Mouse (Mus musculus): Measurements from ENCODE around the gene Nkx1-2. TPM values are rescaled to one million over a fixed set of nuclear protein-coding genes. Genes with fewer than 3 reads are reported as not detected.
A peak's percentile ranks its signal among the peaks of the same experiment; 100 is the strongest.

Nkx1-2 gene
- not detected in 2 replicates for polyA plus RNA-seq (2015; fragmentation: Nextera tagmentation; extraction: Ambion mirVana)

DNA sequence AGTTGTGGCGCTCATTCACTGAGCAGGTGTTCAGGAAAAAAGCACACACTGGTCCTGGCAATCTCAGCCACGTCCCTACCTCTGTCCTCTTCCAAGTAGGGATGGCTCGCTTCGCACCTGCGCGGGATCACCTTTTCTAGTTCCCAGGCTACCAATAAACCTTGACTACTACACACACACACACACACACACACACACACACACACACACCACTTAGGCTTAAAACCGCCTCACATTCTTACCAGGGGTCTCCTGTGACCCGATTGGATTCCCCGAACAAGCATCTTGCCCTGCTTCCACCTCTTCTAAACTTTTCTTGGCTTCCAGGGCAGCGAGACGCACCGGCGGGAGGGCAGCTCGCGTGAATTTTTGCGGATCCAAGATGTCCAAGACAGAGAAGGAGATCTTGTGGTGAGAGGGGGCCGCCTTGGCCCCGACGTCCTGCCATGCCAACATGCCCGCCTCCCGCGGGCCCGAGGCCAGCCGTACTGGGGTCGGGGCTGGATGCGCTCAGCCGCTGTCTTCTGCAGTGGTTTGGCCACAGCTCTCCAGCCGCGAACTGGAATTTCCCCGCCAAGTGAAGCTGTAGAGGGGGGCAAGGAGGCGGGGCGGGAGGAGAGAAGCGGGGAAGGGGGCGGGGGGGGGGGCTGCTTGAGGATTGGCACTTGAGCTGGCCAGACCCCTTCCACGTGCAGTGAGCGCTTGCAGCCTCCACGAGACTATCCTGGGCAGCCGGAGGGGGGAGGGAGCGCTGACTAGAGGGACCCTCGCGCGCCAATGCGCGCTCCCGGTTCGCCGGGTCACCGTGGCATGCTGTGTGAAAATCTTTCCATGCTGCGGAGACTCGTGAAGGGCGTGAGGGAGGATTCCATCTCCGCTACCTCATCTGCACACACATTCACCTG, at the start of gene Nkx1-2:
Nkx1-2 (minus strand) TSS at position 567 of the 905 bp plus-strand sequence.
- peak within 1 kb of the TSS; percentile 73 for H3K4me2 ChIP-seq
- no peak within 1 kb of the TSS for H3K27ac ChIP-seq
- peaks cover 96% of the 10 kb centered on the region for H3K27me3 ChIP-seq
- H3K4me1 ChIP-seq: peaks cover 29% of the 10 kb centered on the region
- peak within 1 kb of the TSS; percentile 40 for H3K4me3 ChIP-seq (replicated peaks)
- no peak within 1 kb of the TSS for H3K9ac ChIP-seq
- no peaks in the 10 kb centered on the region for H3K36me3 ChIP-seq
- WGBS: under 1% methylated on average over 51 of the region's 52 CpGs
- ATAC-seq (replicated peaks; ENCODE audit: low FRiP score): 0 out of 2 replicates have a peak, but pooled peaks have one; percentile 50
- H3K9me3 ChIP-seq (replicated peaks): no peaks in the 10 kb centered on the region

DNA sequence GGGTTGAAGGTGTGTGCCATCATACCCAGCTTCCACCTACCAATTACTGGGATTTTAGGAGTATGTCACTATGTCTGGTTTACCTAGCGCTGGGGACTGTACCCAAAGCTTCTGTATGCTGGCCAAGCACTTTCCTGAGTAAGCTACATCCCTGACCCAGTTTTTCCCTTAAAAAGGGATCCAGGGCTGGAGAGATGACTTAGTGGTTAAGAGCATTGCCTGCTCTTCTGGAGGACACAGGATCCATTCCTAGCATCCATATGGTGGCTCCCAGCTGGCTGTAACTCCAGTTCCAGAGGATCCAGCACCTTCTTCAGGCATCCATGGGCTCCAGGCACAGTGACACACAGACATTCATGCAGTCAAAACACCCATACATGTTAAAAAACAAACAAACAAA, 47.1 kb upstream of the Nkx1-2 start:
- H3K27me3 ChIP-seq: peaks cover 8% of the 10 kb centered on the region
- H3K4me2 ChIP-seq: no peak overlapping the region
- 94% methylated on average over 1 of the region's 1 CpGs for WGBS
- H3K9me3 ChIP-seq (replicated peaks): no peaks in the 10 kb centered on the region
- no peak overlapping the region for H3K9ac ChIP-seq
- peaks cover 6% of the 10 kb centered on the region for H3K4me1 ChIP-seq
- no peaks in the 10 kb centered on the region for H3K36me3 ChIP-seq
- no peak for ATAC-seq (replicated peaks; ENCODE audit: low FRiP score)
- H3K4me3 ChIP-seq (replicated peaks): no peak overlapping the region
- H3K27ac ChIP-seq: no peak overlapping the region

DNA sequence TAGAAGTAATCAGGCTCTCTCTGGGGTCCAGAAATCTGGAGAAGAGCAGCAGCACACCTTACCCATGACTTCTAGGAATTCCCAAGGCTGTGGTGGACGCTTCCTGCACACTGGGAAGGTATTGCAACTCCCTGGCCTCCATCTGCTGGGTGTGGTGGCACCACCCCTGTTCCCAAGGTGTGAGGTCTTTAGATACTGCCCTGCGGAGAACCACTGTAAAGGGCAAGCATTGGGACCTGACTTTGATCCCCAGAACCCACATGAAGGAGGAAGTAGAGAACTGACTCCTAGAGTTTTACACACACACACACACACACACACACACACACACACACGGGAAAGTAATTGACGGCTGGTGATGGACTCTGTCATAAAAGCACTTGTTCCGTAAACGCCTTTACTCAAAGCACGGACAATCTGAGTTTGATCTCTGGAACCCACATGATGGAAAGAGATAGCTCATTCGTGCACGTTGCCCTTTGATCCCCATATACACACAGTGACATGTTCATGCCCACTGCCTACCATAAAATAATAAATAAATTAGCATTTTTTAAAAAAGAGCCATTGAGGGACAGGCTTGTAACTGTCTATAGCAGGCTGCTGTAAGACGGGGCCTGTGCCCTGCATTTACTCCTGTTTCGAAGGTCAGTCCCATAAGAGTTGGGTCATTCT, 45.3 kb upstream of the Nkx1-2 start:
- Histone ChIP-seq H3K36me3 (no peaks in the 10 kb centered on the region), H3K4me2 (no peak overlapping the region), H3K4me3 (replicated peaks) (no peak overlapping the region), H3K9ac (no peak overlapping the region), H3K9me3 (replicated peaks) (no peaks in the 10 kb centered on the region), H3K27me3 (peaks cover 12% of the 10 kb centered on the region), H3K27ac (no peak overlapping the region), H3K4me1 (peaks cover 18% of the 10 kb centered on the region)
- no peak for ATAC-seq (replicated peaks; ENCODE audit: low FRiP score)
- WGBS: 56% methylated on average over 11 of the region's 11 CpGs

DNA sequence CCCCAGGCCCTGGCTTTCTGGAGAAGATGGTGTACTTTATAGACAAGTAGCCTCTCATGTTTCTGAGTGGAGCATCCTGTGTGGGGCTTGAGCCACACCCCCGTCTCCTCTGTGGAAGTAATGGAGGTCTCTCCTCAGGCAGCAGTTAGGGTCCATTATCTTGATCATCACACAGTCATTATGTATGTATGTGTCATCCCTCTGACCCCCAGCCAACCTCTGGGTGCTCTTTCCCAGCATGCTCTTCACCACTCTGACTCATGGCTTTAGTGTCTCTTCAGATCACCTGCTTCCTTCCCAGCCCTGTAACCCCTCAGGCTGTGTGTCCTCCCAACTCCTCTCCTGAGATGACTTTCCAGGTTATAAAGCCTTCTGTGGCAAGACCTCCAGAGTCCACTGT, 42.2 kb upstream of the Nkx1-2 start:
- Histone ChIP-seq H3K4me1 (peaks cover 30% of the 10 kb centered on the region), H3K36me3 (no peaks in the 10 kb centered on the region), H3K27me3 (peaks cover 12% of the 10 kb centered on the region), H3K27ac (no peak overlapping the region), H3K9ac (no peak overlapping the region), H3K9me3 (replicated peaks) (no peaks in the 10 kb centered on the region), H3K4me2 (no peak overlapping the region), H3K4me3 (replicated peaks) (no peak overlapping the region)
- WGBS: 76% methylated on average over 1 of the region's 1 CpGs
- ATAC-seq (replicated peaks; ENCODE audit: low FRiP score): 0 out of 2 replicates have a peak, but pooled peaks have one; percentile 2

GRCm38 (mm10) chr7:132640946-132641345, 41.5 kb upstream of the Nkx1-2 start:
- Histone ChIP-seq H3K4me2 (no peak overlapping the region), H3K9ac (no peak overlapping the region), H3K4me1 (peaks cover 30% of the 10 kb centered on the region), H3K36me3 (no peaks in the 10 kb centered on the region), H3K27ac (no peak overlapping the region), H3K9me3 (replicated peaks) (no peaks in the 10 kb centered on the region), H3K27me3 (peaks cover 12% of the 10 kb centered on the region), H3K4me3 (replicated peaks) (no peak overlapping the region)
- ATAC-seq (replicated peaks; ENCODE audit: low FRiP score): peak; percentile 75
- WGBS: 6% methylated on average over 9 of the region's 9 CpGs

- no peak overlapping the region for H3K27ac ChIP-seq
- H3K4me1 ChIP-seq: peaks cover 30% of the 10 kb centered on the region
- peaks cover 11% of the 10 kb centered on the region for H3K27me3 ChIP-seq
- no peak overlapping the region for H3K9ac ChIP-seq
- H3K36me3 ChIP-seq: no peaks in the 10 kb centered on the region
- ATAC-seq (replicated peaks; ENCODE audit: low FRiP score): peak; percentile 78
- H3K4me2 ChIP-seq: no peak overlapping the region
- H3K4me3 ChIP-seq (replicated peaks): no peak overlapping the region
- no peaks in the 10 kb centered on the region for H3K9me3 ChIP-seq (replicated peaks)
- WGBS: 63% methylated on average over 12 of the region's 12 CpGs
Measured at GRCm38 (mm10) chr7:132638446-132639087, 39.1 kb upstream of the Nkx1-2 start.

DNA sequence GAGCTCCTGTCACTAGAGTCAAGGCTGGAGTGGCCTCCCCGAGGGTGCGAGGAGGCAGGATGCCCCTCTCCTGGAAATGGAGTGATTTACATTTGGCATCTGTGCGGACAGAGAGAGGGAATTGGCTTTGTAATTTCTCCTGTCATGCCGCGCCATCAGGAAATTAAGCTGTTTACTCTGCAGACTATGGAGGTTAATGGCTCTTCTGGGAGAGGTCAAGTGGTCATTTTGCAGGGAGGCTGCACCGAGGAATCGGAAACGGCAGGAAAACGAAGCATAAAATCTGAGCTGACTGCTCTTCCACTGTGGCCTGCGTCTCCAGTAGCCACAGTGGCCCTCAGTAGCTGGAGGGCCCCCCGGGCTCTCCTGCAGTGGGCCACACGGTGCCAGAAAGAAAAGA, 37.9 kb upstream of the Nkx1-2 start:
- no peak for ATAC-seq (replicated peaks; ENCODE audit: low FRiP score)
- no peak overlapping the region for H3K9ac ChIP-seq
- H3K4me1 ChIP-seq: peaks cover 30% of the 10 kb centered on the region
- no peaks in the 10 kb centered on the region for H3K36me3 ChIP-seq
- WGBS: 12% methylated on average over 12 of the region's 12 CpGs
- no peak overlapping the region for H3K27ac ChIP-seq
- no peak overlapping the region for H3K4me2 ChIP-seq
- no peak overlapping the region for H3K4me3 ChIP-seq (replicated peaks)
- H3K9me3 ChIP-seq (replicated peaks): no peaks in the 10 kb centered on the region
- peaks cover 11% of the 10 kb centered on the region for H3K27me3 ChIP-seq

- no peak overlapping the region for H3K27ac ChIP-seq
- no peaks in the 10 kb centered on the region for H3K9me3 ChIP-seq (replicated peaks)
- no peak for ATAC-seq (replicated peaks; ENCODE audit: low FRiP score)
- no peak overlapping the region for H3K4me2 ChIP-seq
- H3K27me3 ChIP-seq: peaks cover 2% of the 10 kb centered on the region; the same call in 1 of the 2 replicates
- no peak overlapping the region for H3K4me3 ChIP-seq (replicated peaks)
- no peaks in the 10 kb centered on the region for H3K4me1 ChIP-seq
- no peak overlapping the region for H3K9ac ChIP-seq
- WGBS: 80% methylated on average over 11 of the region's 11 CpGs
- no peaks in the 10 kb centered on the region for H3K36me3 ChIP-seq
Measured at GRCm38 (mm10) chr7:132631313-132631712, 31.9 kb upstream of the Nkx1-2 start.

- H3K27ac ChIP-seq: no peak overlapping the region
- no peak overlapping the region for H3K9ac ChIP-seq
- WGBS: 72% methylated on average over 3 of the region's 3 CpGs
- no peak overlapping the region for H3K4me2 ChIP-seq
- no peak overlapping the region for H3K4me3 ChIP-seq (replicated peaks)
- H3K4me1 ChIP-seq: 0 out of 2 replicates have a peak, but pooled peaks cover 7% of the 10 kb centered on the region
- no peaks in the 10 kb centered on the region for H3K9me3 ChIP-seq (replicated peaks)
- H3K27me3 ChIP-seq: no peaks in the 10 kb centered on the region; the same call in 1 of the 2 replicates
- ATAC-seq (replicated peaks; ENCODE audit: low FRiP score): no peak
- H3K36me3 ChIP-seq: no peaks in the 10 kb centered on the region
Measured at GRCm38 (mm10) chr7:132627448-132627847, 28.0 kb upstream of the Nkx1-2 start.

DNA sequence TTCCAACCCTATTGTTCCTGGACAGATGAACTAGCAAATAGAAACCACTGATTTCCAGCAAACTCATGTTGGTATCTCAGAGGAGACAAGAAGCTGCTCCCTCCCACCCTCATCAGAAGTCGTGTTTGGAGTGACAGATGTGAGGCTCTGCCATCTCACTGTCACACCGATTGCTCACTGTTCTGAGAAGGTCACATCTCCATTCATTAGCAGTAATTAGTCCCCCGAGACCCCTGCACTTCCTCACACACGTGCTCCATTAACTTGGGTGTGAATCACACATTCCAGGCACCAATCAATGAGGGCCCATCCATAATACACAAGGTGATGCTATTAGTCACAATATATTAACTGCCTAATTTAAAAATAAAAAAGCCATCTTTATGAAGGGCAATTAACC, 26.7 kb upstream of the Nkx1-2 start:
- no peak for ATAC-seq (replicated peaks; ENCODE audit: low FRiP score)
- Histone ChIP-seq H3K4me1 (0 out of 2 replicates have a peak, but pooled peaks cover 7% of the 10 kb centered on the region), H3K36me3 (no peaks in the 10 kb centered on the region), H3K9ac (no peak overlapping the region), H3K4me3 (replicated peaks) (no peak overlapping the region), H3K27me3 (no peaks in the 10 kb centered on the region; the same call in 1 of the 2 replicates), H3K9me3 (replicated peaks) (no peaks in the 10 kb centered on the region), H3K27ac (no peak overlapping the region), H3K4me2 (no peak overlapping the region)
- 36% methylated on average over 4 of the region's 4 CpGs for WGBS

DNA sequence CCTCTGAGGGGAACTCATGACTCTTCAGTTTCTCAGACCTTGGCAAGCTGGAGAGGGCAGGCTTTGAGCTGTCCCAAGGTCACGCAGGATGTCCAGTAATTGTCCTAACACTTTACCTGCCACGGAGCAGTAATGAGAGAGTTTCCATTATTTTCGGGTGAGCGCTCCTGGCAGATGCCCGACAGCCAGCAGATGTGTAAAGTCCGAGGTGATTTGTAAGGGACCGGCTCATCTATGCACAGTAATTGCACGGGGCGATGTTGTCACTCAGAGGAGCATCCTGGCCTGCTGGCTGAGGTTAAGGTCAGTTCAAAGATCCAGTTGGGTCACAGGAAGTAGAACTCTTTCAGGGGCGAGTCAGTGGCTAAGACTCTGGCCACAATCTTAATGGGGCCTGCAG, 24.7 kb upstream of the Nkx1-2 start:
- Histone ChIP-seq H3K27ac (no peak overlapping the region), H3K27me3 (no peaks in the 10 kb centered on the region), H3K36me3 (no peaks in the 10 kb centered on the region), H3K9ac (no peak overlapping the region), H3K4me3 (replicated peaks) (no peak overlapping the region), H3K9me3 (replicated peaks) (no peaks in the 10 kb centered on the region), H3K4me2 (no peak overlapping the region), H3K4me1 (0 out of 2 replicates have a peak, but pooled peaks cover 7% of the 10 kb centered on the region)
- 34% methylated on average over 10 of the region's 10 CpGs for WGBS
- no peak for ATAC-seq (replicated peaks; ENCODE audit: low FRiP score)
